Comparison of ENCODE assay signal across 8 mouse cellular contexts in genomic region chr10:26995182-26995975, GRCm38 (mm10).
DNase-seq lines count a peak whose midpoint lies in the region; ATAC-seq lines count a peak whose summit lies in the region.

No protein-coding gene starts in this region.

- no peak overlapping the region for H3K4me2 ChIP-seq in forebrain, embryonic 12.5 days
- no peak overlapping the region for H3K4me2 ChIP-seq in hindbrain, embryonic 15.5 days

- peak; percentile 25 to 70 for DNase-seq in spleen, postnatal 4 days (ENCODE audit: low spot score in 2 of 2)
- DNase-seq in spleen, adult 12 weeks (ENCODE audit: low spot score): no peak
- peak; percentile 57 for DNase-seq in c-Kit-positive CD71-negative TER-119-negative erythroid progenitor cells, embryonic 14.5 days (ENCODE audit: low read depth)
- DNase-seq in layer of hippocampus, postnatal 25 days (ENCODE audit: extremely low spot score in 1 of 2, low spot score in 1 of 2): peak; percentile 39 to 76
- DNase-seq in right cerebral cortex, postnatal 25 days: peak; percentile 38

- H3K27ac ChIP-seq in forebrain, embryonic 12.5 days: no peak overlapping the region
- H3K27ac ChIP-seq in hindbrain, embryonic 15.5 days (replicated peaks): no peak overlapping the region

- 0 out of 2 replicates have a peak, but pooled peaks have one; percentile 33 for ATAC-seq in forebrain, embryonic 12.5 days (ENCODE audit: low FRiP score)
- peak; percentile 55; the same call in 1 of the 2 replicates for ATAC-seq in hindbrain, embryonic 15.5 days (ENCODE audit: low FRiP score, low read depth)
- peak; percentile 82 for ATAC-seq in megakaryocyte progenitor cell, adult 5-6 weeks (replicated peaks; ENCODE audit: poor library complexity)

- H3K9me3 ChIP-seq in forebrain, embryonic 12.5 days: no peaks in the 10 kb centered on the region
- H3K9me3 ChIP-seq in hindbrain, embryonic 15.5 days: no peaks in the 10 kb centered on the region

- H3K27me3 ChIP-seq in forebrain, embryonic 12.5 days: no peaks in the 10 kb centered on the region
- H3K27me3 ChIP-seq in hindbrain, embryonic 15.5 days: no peaks in the 10 kb centered on the region

- no peak overlapping the region for H3K4me3 ChIP-seq in forebrain, embryonic 12.5 days (replicated peaks)
- no peak overlapping the region for H3K4me3 ChIP-seq in hindbrain, embryonic 15.5 days

- H3K9ac ChIP-seq in forebrain, embryonic 12.5 days: no peak overlapping the region
- no peak overlapping the region for H3K9ac ChIP-seq in hindbrain, embryonic 15.5 days

- WGBS in forebrain, embryonic 12.5 days: 74% methylated on average over 8 of the region's 8 CpGs
- WGBS in hindbrain, embryonic 15.5 days: 74% methylated on average over 8 of the region's 8 CpGs

- no peaks in the 10 kb centered on the region for H3K36me3 ChIP-seq in forebrain, embryonic 12.5 days (replicated peaks)
- no peaks in the 10 kb centered on the region for H3K36me3 ChIP-seq in hindbrain, embryonic 15.5 days

- no peaks in the 10 kb centered on the region for H3K4me1 ChIP-seq in forebrain, embryonic 12.5 days
- 0 out of 2 replicates have a peak, but pooled peaks cover 2% of the 10 kb centered on the region for H3K4me1 ChIP-seq in hindbrain, embryonic 15.5 days (replicated peaks)
